Mouse (Mus musculus): Measurements from ENCODE around the gene Ftl1.

The Ftl1 gene

GRCm38 (mm10) chr7:45451344-45451982 lies 8.2 kb downstream of the Ftl1 start:
- peak; percentile 90 for DNase-seq (ENCODE audit: low spot score)

- DNase-seq (ENCODE audit: low spot score) = no peak
Measured at GRCm38 (mm10) chr7:45449974-45450373, 9.7 kb downstream of the Ftl1 start.

- peak; percentile 44 for DNase-seq (ENCODE audit: low spot score)
Measured at GRCm38 (mm10) chr7:45447325-45447990, 12.2 kb downstream of the Ftl1 start.

- DNase-seq (ENCODE audit: low spot score) = no peak
Measured at GRCm38 (mm10) chr7:45446589-45446988, 13.1 kb downstream of the Ftl1 start.

- DNase-seq (ENCODE audit: low spot score) = no peak
Measured at GRCm38 (mm10) chr7:45443526-45444420, 15.9 kb downstream of the Ftl1 start.

GRCm38 (mm10) chr7:45437521-45438276 lies 22.0 kb downstream of the Ftl1 start, which contains the start of gene Ruvbl2:
Gene Ruvbl2, minus strand, starts transcription at chr7:45438096.
- peak; percentile 61 for DNase-seq (ENCODE audit: low spot score)

GRCm38 (mm10) chr7:45437046-45437445 lies 22.6 kb downstream of the Ftl1 start:
- DNase-seq (ENCODE audit: low spot score) = peak; percentile 63

GRCm38 (mm10) chr7:45436444-45436843 lies 23.2 kb downstream of the Ftl1 start:
- DNase-seq (ENCODE audit: low spot score) = no peak

- DNase-seq (ENCODE audit: low spot score) = no peak
Measured at GRCm38 (mm10) chr7:45435038-45435437, 24.6 kb downstream of the Ftl1 start.

GRCm38 (mm10) chr7:45434203-45435015 lies 25.3 kb downstream of the Ftl1 start, which contains the start of gene Gys1:
Gene Gys1, plus strand, starts transcription at chr7:45434844.
- peak; percentile 97 for DNase-seq (ENCODE audit: low spot score)

GRCm38 (mm10) chr7:45433835-45434202 lies 25.9 kb downstream of the Ftl1 start:
- no peak for DNase-seq (ENCODE audit: low spot score)

GRCm38 (mm10) chr7:45426556-45426955 lies 33.1 kb downstream of the Ftl1 start:
- no peak for DNase-seq (ENCODE audit: low spot score)

GRCm38 (mm10) chr7:45421194-45421593 lies 38.5 kb downstream of the Ftl1 start:
- DNase-seq (ENCODE audit: low spot score) = no peak

- no peak for DNase-seq (ENCODE audit: low spot score)
Measured at GRCm38 (mm10) chr7:45420615-45420919, 39.1 kb downstream of the Ftl1 start, which contains the start of gene Lhb. Gene Lhb, plus strand, starts transcription at chr7:45420820.

GRCm38 (mm10) chr7:45419859-45420614 lies 39.6 kb downstream of the Ftl1 start:
- no peak for DNase-seq (ENCODE audit: low spot score)

GRCm38 (mm10) chr7:45417962-45418492 lies 41.7 kb downstream of the Ftl1 start:
- DNase-seq (ENCODE audit: low spot score) = no peak

- DNase-seq (ENCODE audit: low spot score) = no peak
Measured at GRCm38 (mm10) chr7:45415636-45416035, 44.0 kb downstream of the Ftl1 start.

- no peak for DNase-seq (ENCODE audit: low spot score)
Measured at GRCm38 (mm10) chr7:45414740-45415224, 44.9 kb downstream of the Ftl1 start.

GRCm38 (mm10) chr7:45413864-45414739 lies 45.6 kb downstream of the Ftl1 start:
- peak; percentile 18 for DNase-seq (ENCODE audit: low spot score)

Measured in embryo, embryonic 10 days (tissue).